Mouse (Mus musculus) midbrain, postnatal 0 days (tissue): ENCODE measurements around the gene Slc34a1. TPM values are rescaled to one million over a fixed set of nuclear protein-coding genes. Genes with fewer than 3 reads are reported as not detected.

ENCODE experiments used
- ATAC-seq: fragments of 200-750 bp; cut with Nextera tagmentation; 2 replicates; pipeline ENCODE4 v1.8.0; 2017; ENCODE audit warnings: moderate number of reproducible peaks, mild to moderate bottlenecking, moderate TSS enrichment, moderate library complexity; ENCODE audit not compliant: low FRiP score
- DNase-seq: peaks from one replicate; pipeline ENCODE4 v3.0.0-alpha.2; 2015; ENCODE audit warnings: low spot score
- H3K27ac ChIP-seq: fragments of 300-500 bp; sonication (generic); 2 replicates; pipeline ENCODE4 v1.5.1; 2014; ENCODE audit warnings: low read depth, mild to moderate bottlenecking, low read length, mixed read lengths
- H3K27me3 ChIP-seq: fragments of 300-500 bp; sonication (generic); 2 replicates; pipeline ENCODE4 v1.6.1; 2014; ENCODE audit warnings: low read length, control low read depth, mixed read lengths; ENCODE audit not compliant: insufficient read depth
- H3K36me3 ChIP-seq: fragments of 300-500 bp; sonication (generic); 2 replicates; pipeline ENCODE4 v1.6.1; 2014; ENCODE audit warnings: low read length, control low read depth, mixed read lengths; ENCODE audit not compliant: insufficient read depth
- H3K4me1 ChIP-seq: fragments of 300-500 bp; sonication (generic); 2 replicates; pipeline ENCODE4 v1.6.1; 2014; ENCODE audit warnings: mild to moderate bottlenecking, control low read depth, antibody characterized with exemption, low read length, mixed read lengths; ENCODE audit not compliant: insufficient read depth
- H3K4me2 ChIP-seq: fragments of 300-500 bp; sonication (generic); 2 replicates; pipeline ENCODE4 v1.6.1; 2014; ENCODE audit warnings: low read depth, mild to moderate bottlenecking, low read length, mixed read lengths; ENCODE audit not compliant: poor library complexity, severe bottlenecking
- H3K4me3 ChIP-seq: fragments of 300-500 bp; sonication (generic); 2 replicates; pipeline ENCODE4 v1.5.1; 2014; ENCODE audit warnings: low read depth, mild to moderate bottlenecking, low read length, moderate library complexity
- H3K9ac ChIP-seq: fragments of 300-500 bp; sonication (generic); replicated peaks from 2 replicates; pipeline ENCODE4 v1.6.1; 2014; ENCODE audit warnings: mild to moderate bottlenecking, low read length, moderate library complexity, mixed read lengths; ENCODE audit not compliant: poor library complexity, severe bottlenecking
- H3K9me3 ChIP-seq: fragments of 300-500 bp; sonication (generic); 2 replicates; pipeline ENCODE4 v1.6.1; 2016; ENCODE audit warnings: low read length, control low read depth
- CTCF ChIP-seq: IDR thresholded peaks from 2 replicates; pipeline ENCODE4 v1.5.1; 2016; ENCODE audit warnings: antibody characterized with exemption, mild to moderate bottlenecking
- WGBS: fragments of 180-500 bp; shearing (Covaris S2); extraction: QIAGEN DNeasy Blood & Tissue Kit; methylation state at CpG from one replicate; pipeline ENCODE4 v1.1.7; 2014; 5-methylcytosine and 5-hydroxymethylcytosine counted together
- polyA plus RNA-seq: library from polyadenylated mRNA; unstranded; fragments of >200 nt; fragmentation: Nextera tagmentation; extraction: Ambion mirVana; gene quantifications from 2 replicates; pipeline ENCODE4 v1.2.1, GENCODE M21; 2015
- total RNA-seq: library from RNA; depleted of rRNA; stranded (reverse); fragments of >200 nt; gene quantifications from 2 replicates; pipeline ENCODE4 v1.2.3, GENCODE M21; 2014

Gene Slc34a1
- total and polyA plus RNA-seq, 2 experiments from 2014 or later = 0.04 TPM; not detected in 1

DNA sequence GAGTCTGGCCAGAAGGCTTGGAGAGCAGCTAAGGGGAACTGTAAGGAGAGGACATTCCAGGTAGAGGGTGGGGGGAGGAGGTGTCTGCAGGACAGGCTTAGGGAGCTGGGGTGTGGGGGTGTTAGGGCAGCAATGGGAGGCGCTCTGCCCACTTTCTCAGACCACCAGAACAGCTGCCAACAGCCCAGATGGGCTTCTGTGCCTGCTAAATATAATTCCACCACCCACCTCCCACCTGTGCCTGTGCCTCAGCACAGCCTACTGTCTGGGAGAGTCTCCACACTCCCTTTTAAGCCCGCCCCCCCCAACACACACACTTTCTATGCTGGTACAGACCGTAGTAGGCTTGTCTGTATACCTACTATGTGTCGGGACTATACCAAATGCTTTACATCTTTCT lies 16.2 kb upstream of the Slc34a1 start:
- 86% methylated on average over 3 of the region's 4 CpGs for WGBS
- Histone ChIP-seq H3K36me3 (no peaks in the 10 kb centered on the region), H3K9ac (no peak overlapping the region), H3K27ac (no peak overlapping the region), H3K9me3 (no peaks in the 10 kb centered on the region), H3K4me2 (no peak overlapping the region), H3K27me3 (peaks cover 33% of the 10 kb centered on the region), H3K4me1 (no peaks in the 10 kb centered on the region), H3K4me3 (no peak overlapping the region)
- ATAC-seq (no peak), DNase-seq (no peak)
- TF ChIP-seq CTCF = no peak

DNA sequence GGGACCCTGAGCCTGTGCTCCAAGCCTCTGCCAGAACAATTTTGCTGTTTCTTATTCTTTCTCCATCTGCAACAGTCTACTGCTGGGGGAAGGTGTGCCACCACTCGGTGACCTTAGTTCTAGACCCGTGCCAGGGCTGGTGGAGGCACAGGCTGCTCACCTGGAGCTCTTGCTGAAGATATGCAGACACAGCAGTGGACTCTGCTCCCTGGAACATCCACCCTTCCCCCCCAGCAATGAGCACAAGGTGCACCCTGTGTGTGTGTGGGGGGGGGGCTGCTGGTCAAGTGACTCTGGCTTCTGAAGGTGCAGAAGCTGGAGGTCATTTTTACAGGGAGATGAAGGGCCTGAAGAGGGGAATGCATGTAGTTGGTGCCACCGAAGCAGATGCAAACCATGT lies 7.3 kb upstream of the Slc34a1 start:
- Histone ChIP-seq H3K36me3 (no peaks in the 10 kb centered on the region), H3K27ac (no peak overlapping the region), H3K4me1 (no peaks in the 10 kb centered on the region), H3K9ac (no peak overlapping the region), H3K9me3 (no peaks in the 10 kb centered on the region), H3K4me2 (no peak overlapping the region), H3K27me3 (no peaks in the 10 kb centered on the region), H3K4me3 (no peak overlapping the region)
- no peak for ATAC-seq
- TF ChIP-seq CTCF = no peak
- WGBS = 85% methylated on average over 3 of the region's 3 CpGs
- no peak for DNase-seq

- WGBS = 95% methylated on average over 1 of the region's 1 CpGs
- no peak for TF ChIP-seq CTCF
- Histone ChIP-seq H3K27ac (no peak overlapping the region), H3K4me3 (no peak overlapping the region), H3K4me2 (no peak overlapping the region), H3K9me3 (no peaks in the 10 kb centered on the region), H3K9ac (no peak overlapping the region), H3K36me3 (no peaks in the 10 kb centered on the region), H3K4me1 (no peaks in the 10 kb centered on the region), H3K27me3 (no peaks in the 10 kb centered on the region)
- DNase-seq (no peak), ATAC-seq (no peak)
Measured at GRCm38 (mm10) chr13:55391626-55392029, 6.4 kb upstream of the Slc34a1 start.

- DNase-seq = no peak
- 66% methylated on average over 4 of the region's 4 CpGs for WGBS
- no peak overlapping the region for H3K27ac ChIP-seq
- H3K4me2 ChIP-seq = no peak overlapping the region
- H3K4me1 ChIP-seq = no peaks in the 10 kb centered on the region
- no peaks in the 10 kb centered on the region for H3K27me3 ChIP-seq
- no peak overlapping the region for H3K9ac ChIP-seq
- H3K4me3 ChIP-seq = no peak overlapping the region
- no peaks in the 10 kb centered on the region for H3K9me3 ChIP-seq
- H3K36me3 ChIP-seq = no peaks in the 10 kb centered on the region
- ATAC-seq = no peak
- TF ChIP-seq CTCF = peak; percentile 45
Measured at GRCm38 (mm10) chr13:55392933-55393332, 5.1 kb upstream of the Slc34a1 start.

DNA sequence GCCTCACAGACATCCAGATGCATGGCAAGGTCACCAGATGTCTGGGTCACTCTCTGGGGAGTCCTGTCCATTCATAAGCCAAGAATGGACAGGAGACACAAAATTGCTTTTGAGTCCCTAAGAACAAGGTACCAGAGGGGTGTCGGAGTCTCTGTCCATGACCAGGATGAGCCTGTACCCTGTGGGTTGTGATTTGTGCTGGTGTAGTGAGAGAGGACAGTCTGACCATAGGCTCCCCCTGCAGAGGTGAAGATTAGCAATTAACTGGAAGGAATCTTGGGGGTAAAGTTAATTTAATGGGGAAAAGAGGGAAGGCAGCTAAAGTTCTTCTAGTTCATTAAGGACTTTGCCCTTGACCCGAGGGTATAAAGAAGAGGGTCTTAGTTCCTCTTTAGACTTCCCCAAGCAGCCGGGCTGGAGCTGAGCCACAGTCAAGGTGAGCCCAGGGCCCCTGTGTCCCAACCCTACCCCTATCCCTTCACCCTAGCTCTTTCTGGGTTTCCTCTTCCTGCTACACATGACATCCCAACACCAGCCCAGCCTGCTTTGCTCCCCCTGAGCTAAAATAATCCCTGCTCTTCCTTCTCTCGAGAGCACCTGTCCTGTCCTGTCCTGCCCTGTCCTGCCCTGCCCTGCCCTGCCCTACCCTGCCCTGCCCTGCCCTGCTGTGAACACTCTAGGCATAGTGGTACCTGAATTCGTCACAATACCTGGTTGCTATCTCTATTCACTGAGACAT lies 1.5 kb downstream of the Slc34a1 start:
- ATAC-seq (no peak), DNase-seq (no peak)
- no peaks in the 10 kb centered on the region for H3K4me1 ChIP-seq
- no peak overlapping the region for H3K27ac ChIP-seq
- no peak overlapping the region for H3K4me2 ChIP-seq
- H3K27me3 ChIP-seq = no peaks in the 10 kb centered on the region
- H3K9ac ChIP-seq = no peak overlapping the region
- no peaks in the 10 kb centered on the region for H3K36me3 ChIP-seq
- no peak overlapping the region for H3K4me3 ChIP-seq
- no peaks in the 10 kb centered on the region for H3K9me3 ChIP-seq
- TF ChIP-seq CTCF = no peak
- WGBS = 60% methylated on average over 5 of the region's 5 CpGs

DNA sequence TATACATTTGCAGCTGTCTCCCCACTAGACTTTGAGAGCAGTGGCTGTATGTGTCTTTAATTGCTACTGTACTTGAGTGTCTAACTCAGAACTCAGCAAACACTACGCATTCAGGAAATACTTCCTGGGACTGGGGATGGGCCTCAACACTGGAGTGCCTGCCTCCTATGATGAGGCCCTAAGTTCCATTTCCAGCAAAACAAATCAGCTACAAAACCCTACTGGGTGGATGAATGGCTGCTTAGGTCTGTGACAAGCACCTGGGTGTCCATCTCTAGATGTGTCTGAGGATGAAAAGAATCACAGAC lies 2.0 kb downstream of the Slc34a1 start:
- ATAC-seq (no peak), DNase-seq (no peak)
- H3K4me1 ChIP-seq = no peaks in the 10 kb centered on the region
- no peaks in the 10 kb centered on the region for H3K9me3 ChIP-seq
- TF ChIP-seq CTCF = no peak
- no peak overlapping the region for H3K4me2 ChIP-seq
- H3K4me3 ChIP-seq = no peak overlapping the region
- H3K27me3 ChIP-seq = no peaks in the 10 kb centered on the region
- 80% methylated on average over 1 of the region's 1 CpGs for WGBS
- H3K36me3 ChIP-seq = no peaks in the 10 kb centered on the region
- H3K9ac ChIP-seq = no peak overlapping the region
- no peak overlapping the region for H3K27ac ChIP-seq
